Mouse (Mus musculus) lung, adult 2 months (tissue): ENCODE measurements around the gene Dgkk.

Experiments used
- CTCF ChIP-seq: fragments of 200-500 bp; IDR thresholded peaks from 2 replicates; pipeline ENCODE4 v1.5.1; 2011; ENCODE audit warnings: mild to moderate bottlenecking, low read length, control low read depth; ENCODE audit not compliant: insufficient read depth
- POLR2A ChIP-seq: fragments of 200-500 bp; IDR thresholded peaks from 2 replicates; pipeline ENCODE4 v1.6.1; 2011; ENCODE audit warnings: low read depth, mild to moderate bottlenecking, control low read depth, low read length, borderline replicate concordance; ENCODE audit errors: extremely low read depth

GRCm38 (mm10) chrX:6854136-6854535, 75.0 kb downstream of the Dgkk start:
- no peak for TF ChIP-seq CTCF
- TF ChIP-seq POLR2A, result no peak
